Mouse (Mus musculus) myocyte (in vitro differentiated cells): ENCODE results near the gene Cux1. TPM values are rescaled to one million over a fixed set of nuclear protein-coding genes. Genes with fewer than 3 reads are reported as not detected.

ENCODE experiments used
- H3K27me3 ChIP-seq: one replicate; pipeline ENCODE4 v1.6.1; 2011; ENCODE audit not compliant: control insufficient read depth, insufficient read depth, insufficient read length
- H3K36me3 ChIP-seq: one replicate; pipeline ENCODE4 v1.6.1; 2011; ENCODE audit not compliant: control insufficient read depth, insufficient read depth
- H3K4me2 ChIP-seq: one replicate; pipeline ENCODE4 v1.6.1; 2011; ENCODE audit warnings: low read depth, control low read depth
- H3K4me3 ChIP-seq: one replicate; pipeline ENCODE4 v1.5.1; 2011; ENCODE audit warnings: mild to moderate bottlenecking, control low read depth, moderate library complexity
- H3K79me2 ChIP-seq: one replicate; pipeline ENCODE4 v1.6.1; 2011; ENCODE audit not compliant: control insufficient read depth, insufficient read depth
- H3ac ChIP-seq: one replicate; pipeline ENCODE4 v1.6.1; 2011; ENCODE audit not compliant: control insufficient read depth, insufficient read length
- CEBPB ChIP-seq: IDR thresholded peaks from 2 replicates; pipeline ENCODE4 v1.6.1; 2011; ENCODE audit warnings: mild to moderate bottlenecking, moderate library complexity; ENCODE audit not compliant: poor library complexity, insufficient read depth, severe bottlenecking
- E2F4 ChIP-seq: IDR thresholded peaks from one replicate; pipeline ENCODE4 v1.6.1; 2011; ENCODE audit warnings: mild to moderate bottlenecking, control low read depth, moderate library complexity; ENCODE audit not compliant: insufficient read depth
- MAX ChIP-seq: IDR thresholded peaks from one replicate; pipeline ENCODE4 v1.6.1; 2011; ENCODE audit warnings: low read depth, mild to moderate bottlenecking, control low read depth
- MYOD1 ChIP-seq, 3 experiments: IDR thresholded peaks; one replicate each; pipeline ENCODE4 v1.6.1; 2011; ENCODE audit warnings: control low read depth in 2 of 3, low read depth in 2 of 3, mild to moderate bottlenecking in 2 of 3, moderate library complexity in 1 of 3; ENCODE audit not compliant: insufficient read length in 2 of 3, control insufficient read depth in 1 of 3
- MYOG ChIP-seq, 3 experiments: IDR thresholded peaks; one replicate each; pipeline ENCODE4 v1.6.1; 2011; ENCODE audit warnings: control low read depth in 2 of 3, low read depth in 2 of 3, mild to moderate bottlenecking in 2 of 3; ENCODE audit not compliant: insufficient read length in 2 of 3, control insufficient read depth in 1 of 3, insufficient read depth in 1 of 3
- POLR2A ChIP-seq: IDR thresholded peaks from one replicate; pipeline ENCODE4 v1.6.1; 2011; ENCODE audit warnings: low read depth, mild to moderate bottlenecking, control low read depth, moderate library complexity; ENCODE audit not compliant: insufficient read length
- POLR2AphosphoS2 ChIP-seq: IDR thresholded peaks from one replicate; pipeline ENCODE4 v1.6.1; 2011; ENCODE audit warnings: low read depth, control low read depth; ENCODE audit not compliant: insufficient read length
- REST ChIP-seq: IDR thresholded peaks from one replicate; pipeline ENCODE4 v1.6.1; 2011; ENCODE audit warnings: mild to moderate bottlenecking, control low read depth, moderate library complexity; ENCODE audit not compliant: insufficient read depth, insufficient read length
- SRF ChIP-seq: IDR thresholded peaks from one replicate; pipeline ENCODE4 v1.6.1; 2011; ENCODE audit warnings: low read depth; ENCODE audit not compliant: control insufficient read depth, insufficient read length
- TCF12 ChIP-seq: IDR thresholded peaks from one replicate; pipeline ENCODE4 v1.6.1; 2011; ENCODE audit warnings: mild to moderate bottlenecking, control low read depth; ENCODE audit not compliant: poor library complexity, insufficient read depth, severe bottlenecking
- TCF3 ChIP-seq: IDR thresholded peaks from one replicate; pipeline ENCODE4 v1.6.1; 2011; ENCODE audit warnings: low read depth, control low read depth; ENCODE audit not compliant: insufficient read length
- USF1 ChIP-seq: IDR thresholded peaks from one replicate; pipeline ENCODE4 v1.6.1; 2011; ENCODE audit warnings: low read depth, mild to moderate bottlenecking, control low read depth, moderate library complexity
- polyA plus RNA-seq: library from polyadenylated mRNA; unstranded; fragments of >200 nt; fragmentation: generic; extraction: Trizol; gene quantifications from one replicate; pipeline ENCODE4 v1.2.1, GENCODE M21; 2012; ENCODE audit warnings: missing spikeins

Cux1 gene
- polyA plus RNA-seq, 1 experiment: 50.7 TPM

DNA sequence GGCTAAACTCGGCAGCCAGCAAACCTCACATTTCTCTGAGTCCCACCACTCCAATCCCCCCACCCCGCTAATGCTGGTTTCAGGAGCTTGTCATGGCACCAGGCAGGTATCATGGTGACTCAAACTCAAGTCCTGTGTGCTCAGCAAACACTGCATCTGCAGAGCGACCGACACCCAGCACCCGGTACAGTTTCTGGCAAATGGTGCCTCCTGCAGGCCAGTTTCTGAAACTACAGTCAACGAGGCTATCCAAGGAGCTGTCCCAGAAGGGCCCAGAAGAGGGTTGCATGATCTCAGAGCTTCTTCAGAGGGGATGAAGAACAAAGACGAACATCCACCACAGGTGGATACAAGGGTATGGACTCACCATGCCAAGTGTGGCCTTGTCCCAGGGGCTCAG is 316.3 kb downstream of the Cux1 start:
- no peak overlapping the region for H3ac ChIP-seq
- H3K79me2 ChIP-seq: no peaks in the 10 kb centered on the region
- no peak overlapping the region for H3K4me3 ChIP-seq
- no peak for TF ChIP-seq SRF
- no peak for TF ChIP-seq TCF12
- TF ChIP-seq MYOG (IDR thresholded peaks at IDR 0.05; ENCODE audit: control insufficient read depth in 1 of 3, insufficient read depth in 1 of 3, insufficient read length in 2 of 3, low read depth in 2 of 3): no peak
- no peak for TF ChIP-seq MAX
- no peak for TF ChIP-seq CEBPB
- no peak for TF ChIP-seq REST
- no peak for TF ChIP-seq POLR2AphosphoS2
- TF ChIP-seq MYOD1 (IDR thresholded peaks at IDR 0.05; ENCODE audit: control insufficient read depth in 1 of 3, insufficient read length in 2 of 3, low read depth in 2 of 3): no peak
- no peak for TF ChIP-seq TCF3
- TF ChIP-seq E2F4: no peak
- TF ChIP-seq POLR2A: no peak
- TF ChIP-seq USF1: no peak
- H3K36me3 ChIP-seq: no peaks in the 10 kb centered on the region
- no peak overlapping the region for H3K4me2 ChIP-seq
- H3K27me3 ChIP-seq: no peaks in the 10 kb centered on the region

DNA sequence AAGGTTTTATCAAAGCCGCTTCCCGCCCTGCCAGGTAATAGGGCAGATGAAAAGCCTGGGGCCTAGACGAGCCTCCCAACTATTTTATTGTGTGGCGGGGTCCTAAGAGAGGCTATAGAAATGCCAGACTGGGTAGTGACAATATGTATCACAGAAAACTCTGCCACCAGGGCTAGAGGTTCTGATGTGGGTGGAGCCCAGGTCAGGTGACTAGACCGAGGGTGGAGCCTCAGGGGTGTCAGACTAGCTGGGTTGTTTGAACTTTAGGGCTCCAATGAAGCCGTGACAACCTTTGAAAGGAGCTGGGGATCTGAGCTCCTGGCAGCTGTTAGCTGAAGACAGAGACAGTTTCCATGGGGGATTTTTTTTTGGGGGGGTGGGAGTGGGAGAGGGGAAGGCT is 318.8 kb downstream of the Cux1 start:
- TF ChIP-seq E2F4: no peak
- no peak for TF ChIP-seq TCF3
- no peak for TF ChIP-seq REST
- no peak for TF ChIP-seq MAX
- no peak for TF ChIP-seq POLR2AphosphoS2
- no peak for TF ChIP-seq MYOG (IDR thresholded peaks at IDR 0.05; ENCODE audit: control insufficient read depth in 1 of 3, insufficient read depth in 1 of 3, insufficient read length in 2 of 3, low read depth in 2 of 3)
- TF ChIP-seq TCF12: no peak
- no peak for TF ChIP-seq CEBPB
- no peak for TF ChIP-seq MYOD1 (IDR thresholded peaks at IDR 0.05; ENCODE audit: control insufficient read depth in 1 of 3, insufficient read length in 2 of 3, low read depth in 2 of 3)
- no peak for TF ChIP-seq USF1
- no peak for TF ChIP-seq SRF
- no peak overlapping the region for H3ac ChIP-seq
- H3K4me2 ChIP-seq: no peak overlapping the region

DNA sequence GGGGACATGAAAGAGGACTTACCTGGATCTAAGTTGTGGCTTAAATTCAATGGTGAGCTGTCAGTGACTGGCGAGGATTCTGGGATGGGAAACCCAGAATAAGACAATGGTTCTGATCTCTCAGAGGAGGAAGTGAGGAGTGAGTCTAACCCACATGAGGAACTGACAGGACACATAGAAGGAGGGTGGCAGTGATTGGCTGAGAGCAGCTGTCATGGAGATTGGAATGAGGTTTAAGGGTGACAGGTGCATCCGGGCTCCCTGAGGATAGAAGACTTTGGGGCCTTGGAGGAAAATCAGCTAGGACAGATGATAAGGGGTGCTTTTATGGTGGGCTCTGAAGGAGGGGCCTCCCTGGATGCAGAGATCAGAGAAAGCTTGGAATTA is 320.8 kb downstream of the Cux1 start, which contains the start of gene Sh2b2:
Gene Sh2b2 (minus strand): TSS at position 105 of the 387 bp plus-strand sequence.
- Histone ChIP-seq H3ac (peak within 1 kb of the TSS; percentile 54), H3K4me2 (peak within 1 kb of the TSS; percentile 97), H3K4me3 (peak within 1 kb of the TSS; percentile 57), H3K27me3 (no peaks in the 10 kb centered on the region), H3K79me2 (no peaks in the 10 kb centered on the region), H3K36me3 (no peaks in the 10 kb centered on the region)
- TF ChIP-seq TCF3: no peak
- no peak for TF ChIP-seq POLR2A
- TF ChIP-seq TCF12: no peak
- TF ChIP-seq MYOD1 (IDR thresholded peaks at IDR 0.05; ENCODE audit: control insufficient read depth in 1 of 3, insufficient read length in 2 of 3, low read depth in 2 of 3): peak in 2 of 3 experiments; percentile 77 to 83
- no peak for TF ChIP-seq SRF
- peak in 1 of 3 experiments; percentile 30 for TF ChIP-seq MYOG (IDR thresholded peaks at IDR 0.05; ENCODE audit: control insufficient read depth in 1 of 3, insufficient read depth in 1 of 3, insufficient read length in 2 of 3, low read depth in 2 of 3)

More for the DNA sequence above, 318.8 kb downstream of the Cux1 start:
- Histone ChIP-seq H3K79me2 (no peaks in the 10 kb centered on the region), H3K27me3 (no peaks in the 10 kb centered on the region), H3K4me3 (no peak overlapping the region), H3K36me3 (no peaks in the 10 kb centered on the region)

DNA sequence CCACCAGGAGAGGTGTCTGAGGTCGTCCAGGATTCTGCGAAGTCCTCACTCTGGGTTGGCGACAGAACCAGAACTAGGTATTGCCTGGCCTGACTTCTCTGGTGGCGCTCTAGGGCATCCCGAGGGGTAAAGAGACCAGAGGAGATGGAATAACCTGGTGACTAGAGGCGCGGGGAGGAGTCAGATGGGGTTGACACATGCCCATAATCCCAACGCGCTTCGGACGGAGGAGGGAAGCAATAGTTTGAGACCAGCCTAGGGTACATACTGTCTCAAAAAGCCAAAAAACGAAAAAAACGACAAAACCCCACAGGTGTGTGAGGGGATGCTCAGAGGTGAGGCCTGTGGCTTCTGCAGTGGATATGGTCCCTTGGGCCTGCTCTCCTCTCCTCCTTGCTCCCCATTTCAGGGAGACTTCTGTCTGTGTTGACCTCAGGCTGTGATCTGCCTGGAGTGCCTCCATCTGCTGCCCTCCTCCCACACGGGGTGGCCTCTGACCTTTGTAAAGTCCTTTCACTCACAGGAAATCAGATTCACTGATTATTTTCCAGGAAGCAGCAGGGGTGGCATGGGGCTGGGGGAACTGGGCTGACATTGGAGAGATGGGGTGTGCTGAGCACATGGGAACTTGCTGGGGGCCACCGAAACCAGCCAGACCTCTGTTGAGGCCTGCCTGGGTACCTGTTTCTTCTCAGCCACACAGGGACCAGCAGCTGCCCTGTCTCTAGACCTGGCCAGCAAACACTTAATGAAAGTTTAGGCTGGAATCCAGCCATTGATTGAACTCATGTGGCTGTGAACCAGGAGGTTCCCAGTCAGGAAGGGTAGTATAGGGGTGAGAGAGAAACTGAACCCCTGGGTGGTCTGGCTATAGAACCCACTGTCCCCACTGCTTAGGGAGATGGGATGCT is 321.5 kb downstream of the Cux1 start:
- Histone ChIP-seq H3K4me3 (peak overlapping the region; percentile 57), H3K36me3 (no peaks in the 10 kb centered on the region), H3K4me2 (peak overlapping the region; percentile 97), H3K79me2 (no peaks in the 10 kb centered on the region), H3K27me3 (no peaks in the 10 kb centered on the region), H3ac (peak overlapping the region; percentile 54)
- no peak for TF ChIP-seq POLR2AphosphoS2
